Mouse (Mus musculus) kidney, adult 2 months (tissue): ENCODE results near the gene Rnaseh2a. TPM values are rescaled to one million over a fixed set of nuclear protein-coding genes. Genes with fewer than 3 reads are reported as not detected.
"Not testable (repeated sequence)": the region's sequence is repeated elsewhere in the genome, so short reads cannot be mapped to it uniquely, and the experiment has no call there.

Experiments used
- DNase-seq: peaks from one replicate; pipeline ENCODE4 v3.0.0; 2021
- H3K27ac ChIP-seq: fragments of 200-500 bp; 2 replicates; pipeline ENCODE4 v1.5.1; 2012; ENCODE audit warnings: low read depth, low read length, control low read depth, inconsistent platforms; ENCODE audit not compliant: insufficient read depth
- H3K27me3 ChIP-seq: fragments of 200-500 bp; replicated peaks from 2 replicates; pipeline ENCODE4 v1.6.1; 2012; ENCODE audit warnings: mild to moderate bottlenecking, moderate library complexity, low read length, inconsistent platforms; ENCODE audit not compliant: control insufficient read depth, insufficient read depth
- H3K36me3 ChIP-seq: fragments of 200-500 bp; 2 replicates; pipeline ENCODE4 v1.6.1; 2012; ENCODE audit warnings: mild to moderate bottlenecking, moderate library complexity, low read length, inconsistent platforms; ENCODE audit not compliant: control insufficient read depth, insufficient read depth
- H3K4me1 ChIP-seq: fragments of 200-500 bp; 2 replicates; pipeline ENCODE4 v1.6.1; 2011; ENCODE audit warnings: low read length; ENCODE audit not compliant: control insufficient read depth, insufficient read depth
- H3K4me3 ChIP-seq: fragments of 200-500 bp; 2 replicates; pipeline ENCODE4 v1.5.1; 2011; ENCODE audit warnings: mild to moderate bottlenecking, low read depth, low read length, control low read depth; ENCODE audit not compliant: insufficient read depth
- CTCF ChIP-seq: fragments of 200-500 bp; conservative IDR thresholded peaks from 2 replicates; pipeline ENCODE4 v1.5.1; 2011; ENCODE audit warnings: low read depth, mild to moderate bottlenecking, control low read depth, low read length, moderate library complexity, mixed read lengths; ENCODE audit not compliant: insufficient read depth, insufficient read length
- POLR2A ChIP-seq: fragments of 200-500 bp; IDR thresholded peaks from one replicate; pipeline ENCODE4 v1.6.1; 2011; ENCODE audit warnings: low read depth, low read length, control low read depth
- WGBS: fragments of 180-500 bp; shearing (Covaris S2); methylation state at CpG from one replicate; pipeline ENCODE4 v1.1.7; 2018; 5-methylcytosine and 5-hydroxymethylcytosine counted together
- polyA plus RNA-seq: library from polyadenylated mRNA; depleted of rRNA; stranded (reverse); fragments of >200 nt; gene quantifications from 2 replicates; pipeline ENCODE4 v1.2.3, GENCODE M21; 2012; rRNA removed

Gene Rnaseh2a
- polyA plus RNA-seq, 1 experiment, result 34.4 TPM

DNA sequence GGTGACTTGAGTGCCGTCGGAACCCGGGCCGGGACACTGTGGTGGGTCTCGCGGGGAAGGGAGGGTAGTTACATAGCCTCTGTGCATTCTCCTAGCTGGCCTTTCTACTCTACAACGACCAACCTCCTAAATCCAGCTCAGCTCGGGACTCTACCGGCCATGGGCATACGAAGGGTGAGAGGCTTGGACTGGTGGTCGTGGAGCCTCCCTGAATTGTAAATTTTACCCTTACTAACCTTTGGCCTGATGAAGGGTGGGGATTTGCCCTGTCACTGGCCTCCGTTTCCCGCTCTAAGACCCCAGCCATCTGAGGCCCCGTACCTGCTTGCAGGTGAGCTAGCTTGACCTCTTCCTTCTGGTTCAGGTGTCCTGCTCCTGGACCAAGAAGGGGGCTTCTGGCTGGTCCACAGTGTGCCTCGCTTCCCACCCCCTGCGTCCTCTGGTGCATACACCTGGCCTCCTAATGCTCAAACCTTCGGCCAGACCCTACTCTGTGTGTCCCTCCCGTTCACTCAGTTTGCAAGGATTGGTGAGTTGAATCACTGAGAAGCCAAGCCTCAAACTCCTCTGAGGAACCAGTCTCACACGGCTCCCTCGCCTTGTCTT, 60.3 kb downstream of the Rnaseh2a start:
- WGBS, result 60% methylated on average over 20 of the region's 20 CpGs
- TF ChIP-seq CTCF (no peak), POLR2A (no peak)
- H3K4me1 ChIP-seq, result no peaks in the 10 kb centered on the region; the same call in 1 of the 2 replicates

DNA sequence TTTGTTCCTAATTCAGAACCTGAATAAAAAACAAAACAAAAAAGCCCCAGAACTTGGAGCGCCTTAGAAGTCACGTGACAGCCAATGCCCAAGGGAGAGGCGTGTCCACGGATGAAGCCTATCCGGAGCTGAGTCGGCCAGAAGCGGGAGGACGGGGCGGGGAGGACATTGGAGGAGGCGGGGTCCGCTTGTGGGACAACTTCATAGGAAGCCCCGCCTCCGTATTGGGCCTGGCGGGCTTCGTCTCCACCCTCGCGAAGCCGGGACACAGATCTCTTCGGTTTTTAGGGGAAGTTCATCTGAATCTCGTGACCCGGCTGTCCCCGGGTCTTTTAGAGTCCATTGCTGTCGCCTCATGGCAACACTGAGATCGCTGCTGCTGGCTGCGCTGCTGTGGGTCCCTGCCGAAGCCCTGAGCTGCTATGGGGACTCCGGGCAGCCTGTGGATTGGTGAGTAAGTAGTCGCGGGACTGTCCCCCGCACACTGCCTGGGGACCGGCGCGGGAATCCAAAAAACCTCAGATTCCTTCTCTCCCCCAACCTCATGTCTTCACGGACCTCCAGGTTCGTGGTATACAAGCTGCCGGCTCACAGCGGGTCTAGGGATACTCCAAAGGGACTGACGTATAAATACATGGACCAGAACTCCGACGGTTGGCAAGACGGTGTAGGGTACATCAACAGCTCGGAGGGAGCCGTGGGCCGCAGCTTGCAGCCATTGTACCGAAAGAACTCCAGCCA, 61.0 kb downstream of the Rnaseh2a start, which contains the start of gene Dnase2a:
TSS of gene Dnase2a (plus strand) at position 140 of the 741 bp plus-strand sequence.
- 2% methylated on average over 45 of the region's 45 CpGs for WGBS
- TF ChIP-seq CTCF (no peak), POLR2A (no peak)

More for the DNA sequence above, 60.3 kb downstream of the Rnaseh2a start:
- Histone ChIP-seq H3K4me3 (peak overlapping the region; percentile 54), H3K36me3 (no peaks in the 10 kb centered on the region), H3K27ac (no peak overlapping the region), H3K27me3 (no peaks in the 10 kb centered on the region)
- no peak for DNase-seq

DNA sequence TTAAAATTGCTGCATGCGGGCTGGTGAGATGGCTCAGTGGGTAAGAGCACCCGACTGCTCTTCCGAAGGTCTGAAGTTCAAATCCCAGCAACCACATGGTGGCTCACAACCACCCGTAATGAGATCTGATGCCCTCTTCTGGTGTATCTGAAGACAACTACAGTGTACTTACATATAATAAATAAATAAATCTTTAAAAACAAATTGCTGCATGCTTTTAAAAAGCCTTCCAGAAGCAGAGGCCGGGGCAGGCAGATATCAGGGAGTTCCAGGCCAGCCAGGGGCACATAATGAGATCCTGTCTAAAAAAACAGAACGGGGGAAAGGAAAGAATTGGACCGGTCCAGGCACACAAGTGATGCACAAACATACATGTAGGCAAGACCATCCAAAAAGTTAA, 61.6 kb downstream of the Rnaseh2a start:
- not testable (repeated sequence) for H3K4me1 ChIP-seq, DNase-seq, H3K27me3 ChIP-seq, H3K36me3 ChIP-seq, H3K27ac ChIP-seq
- WGBS, result 12% methylated on average over 7 of the region's 7 CpGs
- peak overlapping the region; percentile 20; the same call in 1 of the 2 replicates for H3K4me3 ChIP-seq

More for the DNA sequence above, 61.0 kb downstream of the Rnaseh2a start, which contains the start of gene Dnase2a:
- H3K4me3 ChIP-seq, result peak within 1 kb of the TSS; percentile 54
- no peaks in the 10 kb centered on the region; the same call in 1 of the 2 replicates for H3K4me1 ChIP-seq
- H3K36me3 ChIP-seq, result no peaks in the 10 kb centered on the region
- no peak within 1 kb of the TSS for H3K27ac ChIP-seq
- H3K27me3 ChIP-seq, result no peaks in the 10 kb centered on the region
- peak; percentile 99 for DNase-seq

DNA sequence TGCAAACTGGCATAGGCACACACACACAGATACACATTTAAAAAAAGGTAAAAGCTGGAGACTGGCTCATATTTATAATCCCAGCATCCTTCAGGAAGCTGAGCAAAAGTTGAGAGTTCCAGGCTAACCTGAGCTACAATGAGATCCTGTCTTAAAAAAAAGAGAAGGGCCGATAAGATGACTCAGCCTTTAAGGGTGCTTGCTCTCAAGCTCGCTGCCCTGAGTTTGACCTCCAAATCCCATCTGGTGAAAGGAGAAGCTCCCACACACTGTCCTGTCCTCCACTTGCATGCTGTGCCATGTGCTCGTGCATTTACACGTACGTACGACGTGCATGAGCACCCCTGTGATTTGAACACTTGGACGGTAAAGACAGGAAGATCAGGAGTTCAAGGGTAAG, 62.1 kb downstream of the Rnaseh2a start:
- no peak for TF ChIP-seq CTCF
- no peak overlapping the region for H3K4me3 ChIP-seq
- no peak overlapping the region for H3K27ac ChIP-seq
- no peak for DNase-seq
- WGBS, result 47% methylated on average over 8 of the region's 8 CpGs
- H3K36me3 ChIP-seq, result no peaks in the 10 kb centered on the region
- no peaks in the 10 kb centered on the region; the same call in 1 of the 2 replicates for H3K4me1 ChIP-seq
- H3K27me3 ChIP-seq, result no peaks in the 10 kb centered on the region

DNA sequence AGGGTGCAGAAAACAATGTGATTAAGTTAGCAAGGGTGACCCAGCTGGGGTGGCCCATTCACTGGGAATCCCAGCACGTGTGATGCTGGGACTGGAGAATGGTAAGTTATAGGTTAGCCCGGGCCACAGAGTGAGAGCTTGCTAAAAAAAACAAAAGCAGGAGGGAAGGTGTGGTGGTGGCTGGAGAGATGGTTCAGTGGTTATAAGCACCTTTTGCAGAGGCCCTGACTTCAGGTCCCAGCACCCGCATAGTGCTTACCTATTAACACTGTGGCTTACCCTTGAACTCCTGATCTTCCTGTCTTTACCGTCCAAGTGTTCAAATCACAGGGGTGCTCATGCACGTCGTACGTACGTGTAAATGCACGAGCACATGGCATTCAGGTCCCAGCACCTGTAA, 62.5 kb downstream of the Rnaseh2a start:
- WGBS, result 77% methylated on average over 9 of the region's 9 CpGs
- Histone ChIP-seq H3K36me3 (no peaks in the 10 kb centered on the region), H3K4me3 (no peak overlapping the region), H3K4me1 (no peaks in the 10 kb centered on the region; the same call in 1 of the 2 replicates), H3K27me3 (no peaks in the 10 kb centered on the region), H3K27ac (no peak overlapping the region)
- TF ChIP-seq POLR2A (no peak), CTCF (no peak)
- DNase-seq, result no peak

Other genes with a start within 250 kb of the Rnaseh2a start
- gene G430095P16Rik, start 246.8 kb downstream of the Rnaseh2a start, polyA plus RNA-seq, result 0.65 and 0.81 TPM in 2 replicates
- gene Nfix, start 169.4 kb downstream of the Rnaseh2a start, polyA plus RNA-seq, result 17.7 and 22.1 TPM in 2 replicates
- 4.4 and 4.5 TPM in 2 replicates for gene Dand5, start 146.9 kb downstream of the Rnaseh2a start, polyA plus RNA-seq
- 24.2 and 41.0 TPM in 2 replicates for gene Gadd45gip1, start 138.2 kb downstream of the Rnaseh2a start, polyA plus RNA-seq
- gene Rad23a, start 129.1 kb downstream of the Rnaseh2a start, polyA plus RNA-seq, result 73.0 TPM in 2 replicates
- 316 and 337 TPM in 2 replicates for gene Calr, start 122.8 kb downstream of the Rnaseh2a start, polyA plus RNA-seq
- gene Farsa, start 112.8 kb downstream of the Rnaseh2a start, polyA plus RNA-seq, result 37.5 and 37.6 TPM in 2 replicates
- 0.87 and 1.7 TPM in 2 replicates for gene Syce2, start 97.7 kb downstream of the Rnaseh2a start, polyA plus RNA-seq
- gene Gcdh, start 75.8 kb downstream of the Rnaseh2a start, polyA plus RNA-seq, result 700 TPM in 2 replicates
- gene Klf1, start 67.8 kb downstream of the Rnaseh2a start, polyA plus RNA-seq, result 3.2 and 6.0 TPM in 2 replicates
- gene Dnase2a, start 61.2 kb downstream of the Rnaseh2a start, polyA plus RNA-seq, result 19.0 and 20.1 TPM in 2 replicates
- 0.18 and 0.38 TPM in 2 replicates for gene Mast1, start 32.4 kb downstream of the Rnaseh2a start, polyA plus RNA-seq
- not detected in 2 replicates for gene Rtbdn, start 22.8 kb downstream of the Rnaseh2a start, polyA plus RNA-seq
- not detected in 2 replicates for gene Gm49661, start 334 bp downstream of the Rnaseh2a start, polyA plus RNA-seq
- 304 and 376 TPM in 2 replicates for gene Prdx2, start 180 bp downstream of the Rnaseh2a start, polyA plus RNA-seq
- 19.2 and 20.9 TPM in 2 replicates for gene Junb, start 9.0 kb upstream of the Rnaseh2a start, polyA plus RNA-seq
- 34.5 and 34.6 TPM in 2 replicates for gene Hook2, start 20.8 kb upstream of the Rnaseh2a start, polyA plus RNA-seq
- gene Best2, start 44.8 kb upstream of the Rnaseh2a start, polyA plus RNA-seq, result not detected in 2 replicates
- 266 and 270 TPM in 2 replicates for gene Asna1, start 55.5 kb upstream of the Rnaseh2a start, polyA plus RNA-seq
- 103 and 111 TPM in 2 replicates for gene Trir, start 57.1 kb upstream of the Rnaseh2a start, polyA plus RNA-seq
- 36.1 and 45.0 TPM in 2 replicates for gene Tnpo2, start 67.1 kb upstream of the Rnaseh2a start, polyA plus RNA-seq
- 32.6 and 39.6 TPM in 2 replicates for gene Fbxw9, start 90.3 kb upstream of the Rnaseh2a start, polyA plus RNA-seq
- 0.91 TPM in 1 of 2 replicates, not detected in the other for gene Gm5741, start 98.2 kb upstream of the Rnaseh2a start, polyA plus RNA-seq
- 26.0 and 30.8 TPM in 2 replicates for gene Dhps, start 102.0 kb upstream of the Rnaseh2a start, polyA plus RNA-seq
- 141 and 157 TPM in 2 replicates for gene Wdr83os, start 111.0 kb upstream of the Rnaseh2a start, polyA plus RNA-seq
- gene Wdr83, start 111.5 kb upstream of the Rnaseh2a start, polyA plus RNA-seq, result 33.7 and 37.7 TPM in 2 replicates
- gene Man2b1, start 113.5 kb upstream of the Rnaseh2a start, polyA plus RNA-seq, result 111 and 116 TPM in 2 replicates
- gene Zfp791, start 153.3 kb upstream of the Rnaseh2a start, polyA plus RNA-seq, result 0.76 and 0.84 TPM in 2 replicates
- gene Cks1brt, start 182.2 kb upstream of the Rnaseh2a start, polyA plus RNA-seq, result not detected in 2 replicates